Mouse (Mus musculus): ENCODE results near the gene Tcte1. TPM values are rescaled to one million over a fixed set of nuclear protein-coding genes. Genes with fewer than 3 reads are reported as not detected.

The Tcte1 gene
- polyA plus RNA-seq, 1 experiment from 2014 or later = 3.0 TPM

DNA sequence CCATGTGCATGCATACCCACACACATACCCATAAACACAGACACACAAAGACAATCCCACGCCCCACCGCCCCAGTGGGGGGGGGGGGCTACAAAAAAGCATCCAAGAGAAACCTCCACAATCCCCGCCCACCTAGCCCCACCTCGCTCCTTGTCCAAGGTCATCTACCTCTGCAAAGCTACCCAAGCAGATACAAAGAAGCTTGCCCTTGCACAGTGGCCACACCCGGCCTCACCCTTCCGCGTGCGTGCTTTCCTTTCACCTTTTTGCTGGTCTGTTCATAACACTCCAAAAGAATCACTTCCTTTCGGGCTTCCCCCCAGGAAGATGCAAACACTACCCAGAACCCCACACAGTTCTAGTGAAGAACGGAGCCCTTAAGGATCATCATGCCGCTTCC lies 27.8 kb upstream of the Tcte1 start:
- H3K36me3 ChIP-seq = no peaks in the 10 kb centered on the region
- H3K4me1 ChIP-seq (replicated peaks) = no peaks in the 10 kb centered on the region
- no peak overlapping the region for H3K4me3 ChIP-seq
- H3K9ac ChIP-seq = no peak overlapping the region
- H3K27me3 ChIP-seq = no peaks in the 10 kb centered on the region
- H3K9me3 ChIP-seq = no peaks in the 10 kb centered on the region
- H3K27ac ChIP-seq = no peak overlapping the region
- no peak for ATAC-seq (ENCODE audit: low FRiP score)
- no peak overlapping the region for H3K4me2 ChIP-seq
- WGBS = 79% methylated on average over 11 of the region's 11 CpGs

GRCm38 (mm10) chr17:45498397-45498796 lies 24.8 kb upstream of the Tcte1 start:
- 87% methylated on average over 13 of the region's 13 CpGs for WGBS
- no peaks in the 10 kb centered on the region for H3K4me1 ChIP-seq (replicated peaks)
- no peak overlapping the region for H3K4me3 ChIP-seq
- H3K36me3 ChIP-seq = no peaks in the 10 kb centered on the region
- no peaks in the 10 kb centered on the region for H3K9me3 ChIP-seq
- H3K9ac ChIP-seq = no peak overlapping the region
- no peaks in the 10 kb centered on the region for H3K27me3 ChIP-seq
- H3K4me2 ChIP-seq = no peak overlapping the region
- no peak overlapping the region for H3K27ac ChIP-seq
- ATAC-seq (ENCODE audit: low FRiP score) = no peak

DNA sequence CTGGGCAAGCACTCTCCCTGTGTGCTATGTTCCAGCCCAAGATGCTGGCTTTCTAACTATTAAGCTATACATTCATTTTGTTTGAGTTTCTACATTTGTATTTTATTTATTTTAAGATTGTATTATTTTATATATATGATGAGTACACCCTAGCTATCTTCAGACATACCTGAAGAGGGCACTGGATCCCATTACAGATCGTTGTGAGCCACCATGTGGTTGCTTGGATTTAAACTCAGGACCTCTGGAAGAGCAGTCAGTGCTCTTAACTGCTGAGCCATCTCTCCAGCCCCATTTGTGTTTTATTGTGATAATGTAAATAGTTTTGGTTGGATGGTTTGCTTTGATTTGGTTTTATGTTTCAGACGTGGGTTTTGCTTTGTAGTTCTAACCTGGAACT lies 23.7 kb upstream of the Tcte1 start:
- Histone ChIP-seq H3K9ac (no peak overlapping the region), H3K9me3 (no peaks in the 10 kb centered on the region), H3K27ac (no peak overlapping the region), H3K4me3 (no peak overlapping the region), H3K4me1 (replicated peaks) (no peaks in the 10 kb centered on the region), H3K27me3 (no peaks in the 10 kb centered on the region), H3K36me3 (no peaks in the 10 kb centered on the region), H3K4me2 (no peak overlapping the region)
- no peak for ATAC-seq (ENCODE audit: low FRiP score)
- 75% methylated on average over 2 of the region's 2 CpGs for WGBS

DNA sequence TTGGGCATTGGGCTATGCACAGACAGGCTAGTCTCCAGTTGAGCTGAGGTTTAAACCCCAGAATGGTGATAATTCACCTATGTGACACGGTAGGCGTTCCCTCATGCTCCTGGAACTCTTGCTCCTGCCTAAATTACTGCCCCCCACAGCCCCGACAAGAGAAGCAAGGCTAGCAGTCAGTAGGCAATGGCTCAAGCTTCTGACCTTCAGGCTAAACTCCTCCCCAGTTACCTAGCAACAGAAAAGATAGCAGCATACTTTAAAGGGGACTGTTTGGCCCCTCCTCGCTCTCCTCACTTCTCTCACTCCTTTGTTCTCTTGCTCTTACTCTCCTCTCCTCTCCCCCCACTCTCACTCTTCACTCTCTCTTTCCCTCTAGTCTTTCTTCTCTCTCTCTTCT lies 22.3 kb upstream of the Tcte1 start:
- no peak overlapping the region for H3K4me3 ChIP-seq
- ATAC-seq (ENCODE audit: low FRiP score) = no peak
- H3K4me2 ChIP-seq = no peak overlapping the region
- H3K9me3 ChIP-seq = no peaks in the 10 kb centered on the region
- H3K36me3 ChIP-seq = no peaks in the 10 kb centered on the region
- 43% methylated on average over 4 of the region's 4 CpGs for WGBS
- H3K27me3 ChIP-seq = no peaks in the 10 kb centered on the region
- H3K27ac ChIP-seq = no peak overlapping the region
- H3K9ac ChIP-seq = no peak overlapping the region
- no peaks in the 10 kb centered on the region for H3K4me1 ChIP-seq (replicated peaks)

DNA sequence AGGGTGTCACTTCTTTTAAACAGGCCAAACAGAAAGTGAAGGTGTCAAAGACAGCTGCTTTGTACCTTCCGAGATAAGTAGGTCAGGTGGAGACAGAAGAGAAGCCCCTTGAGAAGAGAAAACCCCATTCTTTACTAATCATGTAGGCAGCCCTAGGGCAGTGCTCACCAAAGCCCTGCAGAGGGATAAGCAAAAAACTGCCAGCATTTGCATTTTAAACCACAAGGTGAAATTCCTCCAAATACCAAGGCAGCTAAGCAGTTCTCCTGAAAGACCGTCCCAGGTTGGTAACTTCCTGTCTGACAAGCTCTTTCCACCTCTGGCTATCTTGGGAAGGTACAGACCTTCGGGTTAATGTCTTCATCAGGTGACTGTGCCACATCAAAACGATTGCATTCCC lies 20.9 kb upstream of the Tcte1 start:
- WGBS = 69% methylated on average over 4 of the region's 4 CpGs
- Histone ChIP-seq H3K4me3 (no peak overlapping the region), H3K27me3 (no peaks in the 10 kb centered on the region), H3K36me3 (no peaks in the 10 kb centered on the region), H3K27ac (no peak overlapping the region), H3K4me1 (replicated peaks) (peaks cover 8% of the 10 kb centered on the region), H3K9me3 (no peaks in the 10 kb centered on the region), H3K9ac (no peak overlapping the region), H3K4me2 (no peak overlapping the region)
- ATAC-seq (ENCODE audit: low FRiP score) = no peak

GRCm38 (mm10) chr17:45503301-45503973 lies 19.8 kb upstream of the Tcte1 start:
- H3K4me3 ChIP-seq = no peak overlapping the region
- H3K27ac ChIP-seq = no peak overlapping the region
- 66% methylated on average over 5 of the region's 5 CpGs for WGBS
- no peaks in the 10 kb centered on the region for H3K27me3 ChIP-seq
- no peak overlapping the region for H3K9ac ChIP-seq
- peaks cover 2% of the 10 kb centered on the region; the same call in 1 of the 2 replicates for H3K36me3 ChIP-seq
- ATAC-seq (ENCODE audit: low FRiP score) = no peak
- peaks cover 13% of the 10 kb centered on the region for H3K4me1 ChIP-seq (replicated peaks)
- H3K9me3 ChIP-seq = no peaks in the 10 kb centered on the region
- no peak overlapping the region for H3K4me2 ChIP-seq

GRCm38 (mm10) chr17:45505941-45506465 lies 17.2 kb upstream of the Tcte1 start:
- Histone ChIP-seq H3K4me3 (no peak overlapping the region), H3K9ac (peak overlapping the region; percentile 13; the same call in 1 of the 2 replicates), H3K27me3 (no peaks in the 10 kb centered on the region), H3K4me2 (no peak overlapping the region), H3K9me3 (no peaks in the 10 kb centered on the region), H3K4me1 (replicated peaks) (peaks cover 13% of the 10 kb centered on the region), H3K27ac (no peak overlapping the region), H3K36me3 (peaks cover 25% of the 10 kb centered on the region)
- WGBS = 70% methylated on average over 6 of the region's 6 CpGs
- peak; percentile 37 for ATAC-seq (ENCODE audit: low FRiP score)

DNA sequence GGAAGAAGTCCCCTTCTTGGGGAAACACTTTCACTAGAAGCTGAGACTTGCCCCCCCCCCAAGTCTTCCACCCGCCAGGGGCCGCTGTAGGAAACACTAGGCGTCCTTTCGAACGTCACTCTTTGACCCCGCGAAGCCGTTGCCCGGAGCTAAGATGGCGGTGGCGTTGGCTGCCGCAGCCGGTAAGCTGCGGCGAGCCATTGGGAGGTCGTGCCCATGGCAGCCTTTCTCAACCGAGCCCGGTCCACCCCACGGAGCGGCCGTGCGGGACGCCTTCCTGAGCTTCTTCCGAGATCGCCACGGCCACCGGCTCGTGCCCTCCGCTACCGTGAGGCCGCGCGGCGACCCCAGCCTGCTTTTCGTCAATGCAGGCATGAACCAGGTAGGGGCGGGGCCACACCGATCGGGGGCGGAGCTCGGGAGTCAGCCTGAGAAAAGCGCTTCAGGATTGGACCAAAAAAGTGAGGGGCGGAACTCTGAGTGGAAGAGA lies 16.5 kb upstream of the Tcte1 start, which contains the start of gene Aars2:
Gene Aars2, plus strand, starts transcription at position 142 of the 490 bp plus-strand sequence.
- under 1% methylated on average over 41 of the region's 42 CpGs for WGBS
- H3K4me3 ChIP-seq = peak within 1 kb of the TSS; percentile 71
- H3K9ac ChIP-seq = peak within 1 kb of the TSS; percentile 81
- peak within 1 kb of the TSS; percentile 93 for H3K27ac ChIP-seq
- H3K4me1 ChIP-seq (replicated peaks) = peaks cover 13% of the 10 kb centered on the region
- H3K27me3 ChIP-seq = no peaks in the 10 kb centered on the region
- H3K9me3 ChIP-seq = no peaks in the 10 kb centered on the region
- peak within 1 kb of the TSS; percentile 43 for H3K4me2 ChIP-seq
- H3K36me3 ChIP-seq = peaks cover 32% of the 10 kb centered on the region
- ATAC-seq (ENCODE audit: low FRiP score) = peak; percentile 95

DNA sequence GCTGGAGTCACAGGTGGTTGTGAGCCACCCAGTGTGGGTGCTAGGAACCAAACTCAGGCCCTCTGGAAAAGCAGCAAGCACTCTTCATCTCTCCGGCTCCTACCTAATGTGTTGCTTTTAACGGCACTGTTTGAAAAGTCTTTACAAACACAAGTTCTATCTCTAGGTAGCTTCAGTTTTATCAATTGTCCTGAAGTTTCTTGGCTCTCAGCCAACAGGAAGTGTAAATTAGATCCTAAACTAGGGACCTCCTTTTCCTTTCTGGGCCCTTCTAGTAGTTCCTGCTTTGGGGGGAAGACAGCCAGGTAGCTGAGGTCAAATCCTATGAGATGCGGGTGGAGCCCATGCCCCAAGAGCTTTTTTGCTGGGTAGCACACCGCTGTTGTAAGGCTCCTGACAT lies 12.4 kb upstream of the Tcte1 start:
- no peak for ATAC-seq (ENCODE audit: low FRiP score)
- no peak overlapping the region for H3K4me3 ChIP-seq
- peaks cover 13% of the 10 kb centered on the region for H3K4me1 ChIP-seq (replicated peaks)
- H3K4me2 ChIP-seq = no peak overlapping the region
- H3K36me3 ChIP-seq = peaks cover 35% of the 10 kb centered on the region
- H3K9me3 ChIP-seq = no peaks in the 10 kb centered on the region
- no peak overlapping the region for H3K27ac ChIP-seq
- 91% methylated on average over 4 of the region's 4 CpGs for WGBS
- no peak overlapping the region for H3K9ac ChIP-seq
- no peaks in the 10 kb centered on the region for H3K27me3 ChIP-seq

GRCm38 (mm10) chr17:45511757-45512156 lies 11.5 kb upstream of the Tcte1 start:
- H3K27ac ChIP-seq = no peak overlapping the region
- H3K9me3 ChIP-seq = no peaks in the 10 kb centered on the region
- H3K4me3 ChIP-seq = no peak overlapping the region
- no peak overlapping the region for H3K9ac ChIP-seq
- H3K4me1 ChIP-seq (replicated peaks) = peaks cover 9% of the 10 kb centered on the region
- no peak overlapping the region for H3K4me2 ChIP-seq
- WGBS = 91% methylated on average over 4 of the region's 4 CpGs
- H3K27me3 ChIP-seq = no peaks in the 10 kb centered on the region
- peaks cover 35% of the 10 kb centered on the region for H3K36me3 ChIP-seq
- no peak for ATAC-seq (ENCODE audit: low FRiP score)

DNA sequence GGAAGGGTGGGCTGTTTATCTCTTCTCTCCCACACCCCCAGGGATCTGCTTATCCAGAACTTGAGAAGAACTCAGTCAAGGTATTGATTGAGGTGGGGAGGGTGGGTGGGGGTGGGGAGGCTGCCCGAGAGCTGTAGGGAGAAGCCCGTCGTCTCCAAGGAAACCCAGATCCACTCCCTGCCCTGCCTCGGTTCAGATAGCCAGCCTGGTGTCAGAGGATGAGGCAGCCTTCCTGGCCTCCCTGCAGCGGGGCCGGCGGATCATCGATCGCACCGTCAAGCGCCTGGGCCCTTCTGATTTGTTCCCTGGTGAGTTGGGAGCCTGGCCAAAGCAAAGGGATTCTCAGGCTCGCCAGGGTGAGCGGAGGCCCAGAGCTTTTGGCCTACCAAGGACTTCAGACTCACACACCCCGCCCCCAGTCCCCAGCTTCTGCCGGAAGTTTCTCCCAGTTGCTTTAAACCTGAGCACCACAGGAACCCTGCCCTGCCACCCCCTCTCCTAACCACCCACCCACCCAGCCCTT lies 8.0 kb upstream of the Tcte1 start:
- H3K9me3 ChIP-seq = no peaks in the 10 kb centered on the region
- H3K4me2 ChIP-seq = no peak overlapping the region
- H3K27me3 ChIP-seq = no peaks in the 10 kb centered on the region
- H3K9ac ChIP-seq = no peak overlapping the region
- ATAC-seq (ENCODE audit: low FRiP score) = no peak
- peaks cover 41% of the 10 kb centered on the region for H3K36me3 ChIP-seq
- 59% methylated on average over 15 of the region's 15 CpGs for WGBS
- no peak overlapping the region for H3K4me3 ChIP-seq
- peaks cover 11% of the 10 kb centered on the region; the same call in 1 of the 2 replicates for H3K4me1 ChIP-seq (replicated peaks)
- no peak overlapping the region for H3K27ac ChIP-seq

DNA sequence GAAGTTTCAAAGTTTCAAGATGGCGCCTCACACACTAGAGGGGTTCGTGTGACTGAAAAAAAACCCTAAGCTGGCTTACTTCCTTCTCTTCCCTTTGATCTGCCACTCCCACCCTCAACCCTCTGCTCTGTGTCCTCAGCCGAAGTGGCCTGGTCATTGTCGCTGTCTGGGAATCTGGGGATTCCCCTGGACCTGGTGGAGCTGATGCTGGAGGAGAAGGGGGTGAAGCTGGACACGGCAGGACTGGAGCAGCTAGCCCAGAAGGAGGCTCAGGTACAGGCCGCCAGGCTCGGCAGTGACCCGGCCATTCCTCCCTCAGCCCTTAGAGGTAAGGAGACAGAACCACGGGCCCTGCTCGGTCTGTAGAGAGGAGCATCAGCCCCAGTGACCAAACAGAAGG lies 7.4 kb upstream of the Tcte1 start:
- Histone ChIP-seq H3K4me2 (no peak overlapping the region), H3K9ac (no peak overlapping the region), H3K27ac (no peak overlapping the region), H3K4me3 (no peak overlapping the region), H3K36me3 (peaks cover 39% of the 10 kb centered on the region), H3K4me1 (replicated peaks) (peaks cover 11% of the 10 kb centered on the region; the same call in 1 of the 2 replicates), H3K9me3 (no peaks in the 10 kb centered on the region), H3K27me3 (no peaks in the 10 kb centered on the region)
- WGBS = 94% methylated on average over 10 of the region's 10 CpGs
- ATAC-seq (ENCODE audit: low FRiP score) = no peak

- Histone ChIP-seq H3K9me3 (no peaks in the 10 kb centered on the region), H3K27me3 (no peaks in the 10 kb centered on the region), H3K4me2 (no peak overlapping the region), H3K4me1 (replicated peaks) (peaks cover 11% of the 10 kb centered on the region; the same call in 1 of the 2 replicates), H3K27ac (no peak overlapping the region), H3K36me3 (peaks cover 33% of the 10 kb centered on the region), H3K4me3 (no peak overlapping the region), H3K9ac (peak overlapping the region; percentile 36)
- peak; percentile 29; the same call in 1 of the 2 replicates for ATAC-seq (ENCODE audit: low FRiP score)
- 53% methylated on average over 8 of the region's 8 CpGs for WGBS
Observed at GRCm38 (mm10) chr17:45516488-45516887, 6.7 kb upstream of the Tcte1 start.

Data from hindbrain, embryonic 13.5 days (tissue).